Mouse (Mus musculus) testis, postnatal 10 days (tissue): ENCODE results near the gene Pip5k1a.
"Not testable (repeated sequence)": the region's sequence is repeated elsewhere in the genome, so short reads cannot be mapped to it uniquely, and the experiment has no call there.

Experiments
- DNase-seq: peaks from one replicate; pipeline ENCODE4 v3.0.0; 2021; ENCODE audit warnings: low spot score

Gene Pip5k1a

GRCm38 (mm10) chr3:95042166-95042837 is 64.4 kb downstream of the Pip5k1a start, which contains the start of gene Psmd4:
Psmd4 (minus strand) TSS chr3:95042614.
- DNase-seq, result peak; percentile 97

GRCm38 (mm10) chr3:95041625-95042024 is 65.1 kb downstream of the Pip5k1a start:
- no peak for DNase-seq

GRCm38 (mm10) chr3:95029953-95030352 is 76.8 kb downstream of the Pip5k1a start:
- DNase-seq, result no peak

DNA sequence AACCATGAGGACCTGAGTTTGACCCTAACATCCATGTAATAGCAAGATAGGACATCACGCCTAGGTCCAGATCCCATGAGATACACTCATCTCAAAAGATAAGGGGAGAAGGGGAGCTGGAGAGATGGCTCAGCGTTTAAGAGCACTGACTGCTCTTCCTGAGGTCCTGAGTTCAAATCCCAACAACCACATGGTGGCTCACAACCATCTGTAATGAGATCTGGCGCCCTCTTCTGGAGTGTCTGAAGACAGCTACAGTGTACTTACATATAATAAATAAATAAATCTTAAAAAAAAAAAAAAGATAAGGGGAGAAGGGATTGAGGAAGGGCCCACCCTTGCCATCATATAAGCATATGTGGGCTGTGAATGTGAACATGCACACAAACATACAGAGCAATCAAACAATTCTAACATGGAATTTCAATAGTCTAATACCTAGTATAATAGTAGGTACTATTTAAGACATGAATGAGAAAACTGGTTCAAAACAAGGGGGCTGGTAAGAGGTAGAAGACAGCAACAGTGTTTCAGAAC is 77.4 kb downstream of the Pip5k1a start:
- DNase-seq, result not testable (repeated sequence)

DNA sequence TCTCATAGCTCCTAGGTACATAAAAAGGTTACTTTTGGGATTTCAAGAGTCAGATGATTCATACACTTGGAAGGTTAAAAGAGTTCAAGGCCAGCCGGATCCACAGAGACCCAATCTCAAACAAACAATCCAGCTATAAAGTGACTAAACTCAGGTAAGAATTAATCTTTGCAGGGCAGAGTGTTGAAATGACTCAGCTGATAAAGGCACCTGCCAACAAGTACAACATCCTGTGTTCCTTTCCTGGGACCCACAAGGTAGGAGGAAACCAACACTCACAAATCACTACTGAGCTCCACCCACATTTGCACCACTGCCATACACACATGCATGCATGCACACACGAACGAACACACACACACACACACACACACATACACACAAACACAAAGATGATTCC is 78.1 kb downstream of the Pip5k1a start:
- no peak for DNase-seq

- DNase-seq, result no peak
Measured at GRCm38 (mm10) chr3:95027701-95028100, 79.0 kb downstream of the Pip5k1a start.

- DNase-seq, result no peak
Measured at GRCm38 (mm10) chr3:95027057-95027645, 79.6 kb downstream of the Pip5k1a start.

GRCm38 (mm10) chr3:95025202-95025601 is 81.5 kb downstream of the Pip5k1a start:
- no peak for DNase-seq

GRCm38 (mm10) chr3:95024551-95024950 is 82.2 kb downstream of the Pip5k1a start:
- DNase-seq, result peak; percentile 69

- DNase-seq, result not testable (repeated sequence)
Measured at GRCm38 (mm10) chr3:95020956-95021355, 85.8 kb downstream of the Pip5k1a start.

GRCm38 (mm10) chr3:95018741-95019140 is 88.0 kb downstream of the Pip5k1a start:
- no peak for DNase-seq

- DNase-seq, result no peak
Measured at GRCm38 (mm10) chr3:95016532-95017056, 90.1 kb downstream of the Pip5k1a start.

DNA sequence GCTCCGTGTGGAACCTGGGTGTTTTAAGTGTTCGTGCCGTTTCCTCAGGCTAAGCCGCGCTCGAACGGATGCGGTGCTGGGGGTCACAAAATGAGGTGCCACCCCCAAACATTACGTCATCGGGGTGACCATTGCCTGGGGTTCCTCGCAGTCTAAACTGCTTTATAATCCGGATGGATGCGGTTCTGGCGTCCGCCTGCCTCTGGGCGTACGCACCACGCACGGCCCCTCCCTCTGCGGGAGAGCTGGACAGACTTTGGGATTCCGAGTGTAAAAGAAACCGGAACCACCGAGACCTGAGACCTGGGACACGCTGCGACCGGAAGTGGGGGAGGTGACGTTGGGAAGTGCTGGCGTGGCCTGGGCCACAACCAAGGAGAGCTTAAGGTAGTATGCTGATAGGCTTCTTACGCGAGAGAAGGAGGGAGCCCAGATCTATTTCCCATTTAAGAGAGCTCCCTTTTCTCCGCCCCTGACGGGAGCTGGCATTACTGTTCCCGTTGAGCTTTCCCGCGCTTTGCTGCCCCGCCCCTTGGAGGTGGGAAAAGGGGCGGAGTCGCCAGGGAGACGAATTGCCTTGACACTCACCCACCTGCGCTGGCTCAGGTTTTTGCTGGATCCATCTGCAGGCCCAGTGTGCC is 90.7 kb downstream of the Pip5k1a start:
- DNase-seq, result peak; percentile 96

- DNase-seq, result peak; percentile 99
Measured at GRCm38 (mm10) chr3:95015337-95015872, 91.3 kb downstream of the Pip5k1a start, which contains the start of gene Zfp687. Zfp687 (minus strand) TSS chr3:95015448.

- peak; percentile 84 for DNase-seq
Measured at GRCm38 (mm10) chr3:95014428-95015151, 92.1 kb downstream of the Pip5k1a start.

GRCm38 (mm10) chr3:95013699-95014427 is 92.9 kb downstream of the Pip5k1a start:
- DNase-seq, result peak; percentile 47

DNA sequence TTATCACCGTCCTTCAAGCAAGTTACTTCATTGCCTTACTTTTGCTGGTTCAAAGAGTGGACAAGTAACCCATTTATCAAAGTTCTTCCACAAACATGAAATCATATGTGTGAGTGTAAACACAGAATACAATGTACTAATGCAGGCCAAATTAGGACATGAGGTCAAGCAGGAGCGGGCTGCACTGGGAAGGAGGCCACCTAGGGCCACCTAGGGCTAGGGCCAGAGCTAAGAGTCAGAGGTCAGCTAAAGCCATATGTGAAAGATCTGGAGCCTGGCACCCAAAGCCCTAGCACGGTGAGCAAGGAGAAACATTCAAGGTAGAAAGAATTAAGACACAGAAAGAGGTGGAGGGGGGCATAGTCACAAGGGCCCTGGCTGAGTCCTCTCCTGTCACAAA is 93.7 kb downstream of the Pip5k1a start:
- DNase-seq, result no peak

- DNase-seq, result no peak
Measured at GRCm38 (mm10) chr3:95010396-95010795, 96.3 kb downstream of the Pip5k1a start.
